Mouse (Mus musculus) C2C12 (cell line): ENCODE results near the gene Ddx50.

Experiments
- CEBPB ChIP-seq: IDR thresholded peaks from one replicate; pipeline ENCODE4 v1.6.1; 2011; ENCODE audit warnings: low read depth, mild to moderate bottlenecking, control low read depth, moderate library complexity
- CTCF ChIP-seq: IDR thresholded peaks from one replicate; pipeline ENCODE4 v1.5.1; 2011; ENCODE audit not compliant: control insufficient read depth, insufficient read depth, insufficient read length
- MAX ChIP-seq: IDR thresholded peaks from one replicate; pipeline ENCODE4 v1.6.1; 2011; ENCODE audit warnings: mild to moderate bottlenecking, control low read depth
- MYOD1 ChIP-seq: IDR thresholded peaks from one replicate; pipeline ENCODE4 v1.6.1; 2011; ENCODE audit warnings: low read depth; ENCODE audit not compliant: control insufficient read depth, insufficient read length

- TF ChIP-seq CTCF (no peak), MAX (no peak), MYOD1 (no peak), CEBPB (peak; percentile 83)
Measured at GRCm38 (mm10) chr10:62578338-62579100, 72.5 kb downstream of the Ddx50 start, which contains the start of gene Kif1bp.
